Mouse (Mus musculus) large intestine, adult 2 months (tissue): ENCODE measurements around the gene Gm5114. TPM values are rescaled to one million over a fixed set of nuclear protein-coding genes. Genes with fewer than 3 reads are reported as not detected.
"Not testable (repeated sequence)": the region's sequence is repeated elsewhere in the genome, so short reads cannot be mapped to it uniquely, and the experiment has no call there.

ENCODE experiments used
- DNase-seq: peaks from one replicate; pipeline ENCODE4 v3.0.0-alpha.2; 2012; ENCODE audit warnings: low read depth, low spot score
- WGBS: fragments of 180-500 bp; shearing (Covaris S2); methylation state at CpG from one replicate; pipeline ENCODE4 v1.1.7; 2018; 5-methylcytosine and 5-hydroxymethylcytosine counted together
- polyA plus RNA-seq: library from polyadenylated mRNA; depleted of rRNA; stranded (reverse); fragments of >200 nt; gene quantifications from 2 replicates; pipeline ENCODE4 v1.2.3, GENCODE M21; 2012; rRNA removed

Gm5114 gene
- polyA plus RNA-seq, result not detected in 2 replicates

DNA sequence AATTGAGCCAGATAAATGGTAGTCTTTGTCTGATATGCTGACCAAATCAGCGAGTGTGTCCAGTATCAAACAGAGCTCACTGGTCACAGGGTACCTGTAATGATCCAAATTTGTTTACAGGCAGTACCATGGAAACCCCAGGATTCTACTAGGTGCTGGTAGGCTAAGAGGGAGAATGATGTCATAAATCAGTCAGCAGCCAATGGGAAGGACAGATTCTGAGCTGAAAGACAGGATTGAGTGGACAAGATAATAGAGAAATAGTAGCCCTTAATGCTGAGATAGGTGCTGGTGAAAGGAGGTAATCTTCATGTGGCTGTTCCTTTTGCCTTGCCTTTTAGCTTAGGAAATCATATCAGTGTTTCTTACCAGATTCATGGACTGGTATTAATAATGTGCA, at the start of gene Gm5114:
TSS of gene Gm5114 (minus strand) at position 101 of the 400 bp plus-strand sequence.
- 50% methylated on average over 1 of the region's 1 CpGs for WGBS
- not testable (repeated sequence) for DNase-seq

DNA sequence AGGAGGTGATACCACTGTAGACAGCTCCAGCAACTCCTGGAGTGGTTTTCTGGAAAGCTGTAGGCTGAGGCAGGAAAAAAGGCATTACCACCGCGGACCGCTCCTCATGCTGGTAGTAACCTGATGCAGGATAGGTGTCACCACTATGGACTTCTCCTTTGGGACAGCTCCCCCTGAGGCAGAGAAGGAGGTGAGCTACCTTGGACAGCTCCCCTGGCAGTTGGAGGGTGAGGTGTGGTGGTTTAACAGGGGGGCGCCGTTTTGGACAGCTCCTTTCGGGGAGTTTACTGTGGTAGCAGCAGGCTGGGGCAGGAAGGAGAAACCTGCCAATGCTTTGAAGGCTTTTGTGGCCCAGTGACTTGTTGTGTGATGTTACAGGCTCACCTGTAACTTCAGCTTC, 42.8 kb upstream of the Gm5114 start:
- 21% methylated on average over 6 of the region's 6 CpGs for WGBS
- DNase-seq, result no peak

DNA sequence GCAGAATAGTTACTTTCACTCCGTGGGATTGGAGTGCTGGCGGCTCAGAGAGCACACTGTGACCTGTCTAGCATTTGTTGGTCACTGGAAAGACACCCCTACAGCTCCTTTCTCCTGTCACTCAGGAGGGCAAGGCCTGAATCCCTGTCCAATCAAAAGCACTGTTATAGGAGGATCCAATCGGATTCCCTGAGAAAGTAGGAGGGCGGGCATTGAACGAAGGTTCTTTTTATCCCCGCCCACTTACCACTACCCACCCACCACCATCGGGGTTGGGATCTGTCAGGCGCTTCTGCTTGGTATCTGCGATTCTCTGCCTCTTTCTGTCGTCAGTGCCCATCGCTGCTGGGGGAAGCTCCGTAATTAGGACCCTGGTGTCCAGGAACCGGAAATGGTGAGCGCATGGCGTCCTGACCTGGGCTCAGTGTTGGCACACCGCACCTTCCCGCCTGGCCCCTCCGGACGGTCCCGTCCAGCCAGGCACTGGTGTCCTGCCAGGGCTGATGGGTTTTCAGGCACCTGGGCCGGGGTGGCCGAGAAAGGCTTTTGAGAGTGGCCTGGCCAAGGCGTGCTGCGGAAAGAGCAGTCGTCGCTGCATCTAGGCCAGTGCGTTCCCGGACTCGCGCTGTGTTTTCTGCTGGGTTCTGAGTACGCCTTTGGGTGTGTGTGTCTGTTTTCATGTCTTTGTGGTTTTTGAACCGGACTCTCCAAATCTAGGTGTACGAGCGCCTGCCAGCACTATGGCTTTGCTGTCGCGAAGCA, 36.5 kb upstream of the Gm5114 start:
- peak; percentile 91 for DNase-seq
- WGBS, result 1% methylated on average over 36 of the region's 36 CpGs

DNA sequence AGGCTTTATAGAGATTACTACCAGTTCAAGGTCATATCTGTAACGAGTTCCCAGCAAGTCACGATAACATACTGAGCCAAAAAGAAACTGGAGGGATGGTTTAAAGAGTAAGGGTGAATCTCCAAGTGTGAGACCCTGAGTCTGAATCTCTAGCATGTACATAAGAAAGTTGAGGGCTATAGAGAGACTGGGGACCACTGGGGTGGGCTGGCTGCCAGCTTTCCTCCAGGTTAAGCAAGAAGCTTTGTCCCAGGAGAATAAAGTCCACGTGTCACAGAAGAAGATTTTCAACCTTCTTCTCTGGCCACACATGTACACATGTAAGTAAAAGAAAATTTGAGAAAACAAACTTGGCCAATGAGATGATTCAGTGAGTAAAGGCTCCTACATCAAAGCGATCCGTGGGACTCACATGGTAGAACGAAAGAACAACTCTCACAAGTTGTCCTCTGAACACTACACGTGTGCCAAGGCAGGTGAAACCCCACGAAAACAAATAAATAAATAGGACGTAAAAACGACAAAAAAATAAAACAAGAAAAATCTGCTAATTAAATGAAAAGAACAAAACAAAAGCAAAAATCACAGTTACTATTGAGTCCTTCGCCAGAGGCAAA, 35.8 kb upstream of the Gm5114 start:
- 25% methylated on average over 11 of the region's 11 CpGs for WGBS
- DNase-seq, result no peak

DNA sequence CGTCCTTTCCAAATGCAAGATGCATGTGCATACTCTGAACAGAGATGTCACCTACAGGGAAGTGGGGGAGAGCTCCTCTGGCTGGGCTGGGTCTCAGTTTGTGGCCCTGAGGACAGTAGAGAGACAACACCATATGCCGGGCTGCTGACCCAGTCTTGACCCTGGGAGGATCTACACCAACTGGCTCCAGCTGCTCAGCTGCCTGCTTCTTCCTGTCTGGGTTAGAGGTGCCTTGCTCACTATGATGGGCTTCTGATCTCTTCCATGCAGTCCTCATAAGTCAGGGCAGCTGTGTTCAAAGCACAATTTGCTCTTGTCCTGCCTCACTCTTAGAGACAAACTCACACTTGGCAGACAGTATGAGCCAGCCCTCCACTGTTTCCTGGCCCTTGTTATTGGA, 28.3 kb upstream of the Gm5114 start:
- 34% methylated on average over 2 of the region's 2 CpGs for WGBS
- no peak for DNase-seq

DNA sequence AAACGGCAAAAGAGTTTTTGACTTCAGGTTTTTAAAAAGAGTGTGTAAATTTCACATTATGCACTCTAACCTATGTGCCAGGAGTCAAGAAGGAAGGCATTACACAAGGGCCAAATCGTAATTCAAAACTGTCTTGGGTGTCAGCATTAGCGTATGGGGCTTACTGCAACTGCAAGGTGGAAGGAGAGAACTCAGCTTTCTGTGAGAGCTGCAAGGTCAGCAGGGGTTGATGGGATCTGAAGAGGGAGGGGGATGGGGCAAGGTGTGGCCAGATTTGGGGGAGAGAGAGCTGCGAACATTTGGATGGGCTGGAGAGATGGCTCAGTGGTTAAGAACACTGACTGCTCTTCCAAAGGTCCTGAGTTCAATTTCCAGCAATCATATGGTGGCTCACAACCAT, 27.4 kb upstream of the Gm5114 start:
- WGBS, result 71% methylated on average over 4 of the region's 4 CpGs
- no peak for DNase-seq

Other genes with a start within 250 kb of the Gm5114 start
- 0.15 and 0.30 TPM in 2 replicates for gene Zfp619, start 104.6 kb upstream of the Gm5114 start, polyA plus RNA-seq